Mouse (Mus musculus): ENCODE measurements around the gene Cab39l. TPM values are rescaled to one million over a fixed set of nuclear protein-coding genes. Genes with fewer than 3 reads are reported as not detected.
A peak's percentile ranks its signal among the peaks of the same experiment; 100 is the strongest.

Cab39l gene
- polyA plus RNA-seq, 1 experiment = 26.9 TPM

DNA sequence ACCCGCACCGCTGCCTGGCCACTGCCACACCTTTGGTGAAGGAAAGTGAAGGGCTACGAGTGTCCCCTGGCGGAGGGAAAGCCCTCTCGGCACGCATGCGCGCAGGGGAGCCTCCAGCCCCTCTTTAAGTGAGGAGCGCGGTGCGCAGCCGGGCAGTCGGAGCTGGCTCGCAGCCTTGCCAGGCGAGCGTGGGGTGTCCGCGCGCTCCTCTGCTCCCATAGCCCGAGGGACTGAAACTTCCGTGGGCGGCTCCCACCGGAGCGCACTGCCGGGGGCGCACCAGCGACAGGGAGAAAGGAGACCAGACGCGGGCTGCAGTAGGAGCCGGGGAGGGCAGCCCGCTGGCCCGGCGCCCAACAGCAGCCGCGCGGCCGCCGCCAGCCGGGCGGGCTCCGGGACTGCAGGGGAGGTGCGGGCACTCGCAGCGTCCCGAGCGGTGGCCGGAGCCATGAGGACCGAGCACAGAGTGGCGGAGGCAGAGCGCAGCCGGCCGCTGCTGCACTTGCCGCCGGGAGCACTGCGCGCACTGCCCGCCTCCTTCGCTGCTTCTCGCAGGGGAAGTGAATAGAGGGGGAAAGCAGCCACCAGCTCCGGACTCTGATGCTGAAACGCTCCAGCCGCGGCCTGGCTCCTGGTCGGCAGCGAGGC, 184.5 kb downstream of the Cab39l start, which contains the start of gene Shisa2:
Shisa2 (plus strand) TSS at position 151 of the 648 bp plus-strand sequence.
- Histone ChIP-seq H3K27ac (ENCODE audit: insufficient read depth, low read depth, low read length) (no peak within 1 kb of the TSS), H3K4me1 (ENCODE audit: control insufficient read depth, insufficient read depth, low read length) (no peaks in the 10 kb centered on the region), H3K4me3 (ENCODE audit: insufficient read depth, low read length) (peak within 1 kb of the TSS; percentile 39)
- TF ChIP-seq POLR2A (IDR thresholded peaks at IDR 0.05; ENCODE audit: borderline replicate concordance, low read depth, low read length) (no peak), CTCF (IDR thresholded peaks at IDR 0.05; ENCODE audit: low read depth, low read length) (no peak)

DNA sequence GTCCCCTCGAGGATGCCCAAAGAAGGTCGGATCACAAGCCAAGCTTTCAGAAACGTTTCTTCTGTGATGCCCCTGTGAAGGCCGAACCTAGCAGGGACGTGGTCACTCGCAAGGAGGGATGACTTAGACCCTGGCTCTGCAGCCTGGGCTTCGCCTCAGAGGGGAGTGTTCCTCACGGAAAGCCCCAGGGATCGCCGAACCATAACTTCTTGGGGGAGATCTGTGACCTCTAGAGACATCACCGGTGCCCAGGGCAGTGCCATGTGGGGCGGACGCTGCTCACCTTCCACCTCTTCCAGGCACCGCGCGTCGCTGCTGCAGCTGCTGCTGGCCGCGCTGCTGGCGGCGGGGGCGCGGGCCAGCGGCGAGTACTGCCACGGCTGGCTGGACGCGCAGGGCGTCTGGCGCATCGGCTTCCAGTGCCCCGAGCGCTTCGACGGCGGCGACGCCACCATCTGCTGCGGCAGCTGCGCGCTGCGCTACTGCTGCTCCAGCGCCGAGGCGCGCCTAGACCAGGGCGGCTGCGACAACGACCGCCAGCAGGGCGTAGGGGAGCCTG, 185.1 kb downstream of the Cab39l start:
- no peak overlapping the region for H3K4me3 ChIP-seq (ENCODE audit: insufficient read depth, low read length)
- TF ChIP-seq POLR2A (IDR thresholded peaks at IDR 0.05; ENCODE audit: borderline replicate concordance, low read depth, low read length) (no peak), CTCF (IDR thresholded peaks at IDR 0.05; ENCODE audit: low read depth, low read length) (no peak)
- H3K4me1 ChIP-seq (ENCODE audit: control insufficient read depth, insufficient read depth, low read length) = no peaks in the 10 kb centered on the region
- H3K27ac ChIP-seq (ENCODE audit: insufficient read depth, low read depth, low read length) = no peak overlapping the region

DNA sequence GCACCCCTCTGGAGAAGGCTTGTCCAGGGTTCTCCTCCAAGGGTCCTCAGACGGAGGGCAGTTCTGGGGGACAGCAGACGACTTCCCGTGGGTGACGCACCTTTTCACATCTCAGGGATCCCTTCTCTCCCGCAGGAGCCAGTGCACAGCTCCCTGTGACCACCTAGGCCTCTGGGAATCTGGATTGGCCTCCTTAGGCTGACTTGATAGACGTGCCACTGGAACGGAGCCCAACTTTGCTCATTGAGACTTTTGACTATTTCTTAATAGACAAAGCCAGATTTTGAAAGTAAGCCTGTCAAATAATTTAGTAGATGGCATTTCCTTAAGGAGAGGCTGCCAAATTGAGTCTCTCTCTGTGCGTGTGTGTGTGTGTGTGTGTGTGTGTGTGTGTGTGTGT, 185.9 kb downstream of the Cab39l start:
- H3K4me1 ChIP-seq (ENCODE audit: control insufficient read depth, insufficient read depth, low read length) = no peaks in the 10 kb centered on the region
- no peak for TF ChIP-seq POLR2A (IDR thresholded peaks at IDR 0.05; ENCODE audit: borderline replicate concordance, low read depth, low read length)
- TF ChIP-seq CTCF (IDR thresholded peaks at IDR 0.05; ENCODE audit: low read depth, low read length) = no peak
- H3K4me3 ChIP-seq (ENCODE audit: insufficient read depth, low read length) = no peak overlapping the region
- no peak overlapping the region for H3K27ac ChIP-seq (ENCODE audit: insufficient read depth, low read depth, low read length)

DNA sequence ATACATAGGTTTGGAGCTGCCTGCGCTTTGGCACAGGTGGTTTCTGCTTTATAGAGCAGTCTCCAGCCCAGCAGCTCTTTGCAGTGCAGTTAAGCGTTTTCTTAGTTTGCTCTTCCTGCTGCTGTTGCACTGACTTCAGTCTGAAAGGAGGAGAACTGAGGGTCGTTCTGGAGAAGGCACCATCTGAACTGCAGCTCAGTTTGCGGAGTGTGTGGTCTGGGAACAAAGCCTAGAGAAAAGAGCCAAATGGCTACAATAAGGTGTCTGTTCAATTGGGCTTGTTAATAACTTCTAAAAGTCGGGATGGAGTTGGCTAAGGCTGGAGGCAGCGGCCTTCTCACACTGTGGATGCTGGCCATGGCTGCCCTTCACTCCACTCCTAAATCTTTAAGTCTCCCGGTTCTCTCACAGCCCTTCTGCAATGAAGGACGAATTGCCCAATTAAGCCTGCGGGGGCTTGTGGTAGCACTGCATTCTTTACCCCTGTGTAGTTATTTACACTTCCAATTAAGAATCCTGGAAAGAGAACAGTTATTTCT, 186.4 kb downstream of the Cab39l start:
- H3K4me1 ChIP-seq (ENCODE audit: control insufficient read depth, insufficient read depth, low read length) = no peaks in the 10 kb centered on the region
- no peak overlapping the region for H3K4me3 ChIP-seq (ENCODE audit: insufficient read depth, low read length)
- no peak overlapping the region for H3K27ac ChIP-seq (ENCODE audit: insufficient read depth, low read depth, low read length)
- TF ChIP-seq POLR2A (IDR thresholded peaks at IDR 0.05; ENCODE audit: borderline replicate concordance, low read depth, low read length) = no peak
- TF ChIP-seq CTCF (IDR thresholded peaks at IDR 0.05; ENCODE audit: low read depth, low read length) = no peak

DNA sequence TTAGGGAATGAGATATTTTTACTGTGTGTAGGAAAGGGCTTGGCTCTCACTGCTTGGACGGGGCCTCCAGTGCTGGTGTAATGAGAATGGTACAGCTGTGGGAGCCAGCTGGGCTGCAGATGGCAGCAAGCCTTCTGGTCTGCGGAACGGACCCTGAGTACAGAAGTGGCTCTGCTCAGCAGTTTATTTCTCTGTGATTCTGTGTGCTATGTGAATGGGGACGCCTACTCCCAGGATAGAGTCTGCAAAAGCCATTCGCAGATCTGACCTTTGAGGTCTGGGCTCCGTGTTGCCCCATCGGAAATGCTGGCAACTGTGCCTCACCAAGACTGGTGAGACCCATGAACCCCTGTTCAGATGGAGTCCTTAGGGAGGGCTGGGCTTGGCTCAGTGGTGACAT, 187.1 kb downstream of the Cab39l start:
- H3K27ac ChIP-seq (ENCODE audit: insufficient read depth, low read depth, low read length) = no peak overlapping the region
- no peaks in the 10 kb centered on the region for H3K4me1 ChIP-seq (ENCODE audit: control insufficient read depth, insufficient read depth, low read length)
- TF ChIP-seq CTCF (IDR thresholded peaks at IDR 0.05; ENCODE audit: low read depth, low read length) (no peak), POLR2A (IDR thresholded peaks at IDR 0.05; ENCODE audit: borderline replicate concordance, low read depth, low read length) (no peak)
- no peak overlapping the region for H3K4me3 ChIP-seq (ENCODE audit: insufficient read depth, low read length)

DNA sequence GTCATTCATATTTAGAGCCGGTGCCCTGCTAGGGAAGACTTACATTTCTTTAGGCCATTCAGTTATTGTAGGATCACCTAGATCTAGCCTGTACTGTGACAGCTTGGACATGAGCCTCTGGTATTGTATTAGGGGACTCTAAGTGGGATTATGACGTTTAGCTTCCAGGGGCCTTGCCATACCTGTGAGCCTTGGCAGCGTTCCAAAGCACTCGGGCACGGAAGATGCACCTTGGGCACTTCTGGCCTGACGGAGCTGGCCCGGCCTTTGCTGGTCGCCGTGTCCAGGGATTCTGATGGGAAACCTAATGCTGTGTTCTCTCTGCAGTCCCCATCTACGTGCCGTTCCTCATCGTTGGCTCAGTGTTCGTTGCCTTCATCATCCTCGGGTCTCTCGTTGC, 188.5 kb downstream of the Cab39l start:
- TF ChIP-seq POLR2A (IDR thresholded peaks at IDR 0.05; ENCODE audit: borderline replicate concordance, low read depth, low read length) (no peak), CTCF (IDR thresholded peaks at IDR 0.05; ENCODE audit: low read depth, low read length) (no peak)
- Histone ChIP-seq H3K4me1 (ENCODE audit: control insufficient read depth, insufficient read depth, low read length) (no peaks in the 10 kb centered on the region), H3K27ac (ENCODE audit: insufficient read depth, low read depth, low read length) (no peak overlapping the region), H3K4me3 (ENCODE audit: insufficient read depth, low read length) (no peak overlapping the region)

DNA sequence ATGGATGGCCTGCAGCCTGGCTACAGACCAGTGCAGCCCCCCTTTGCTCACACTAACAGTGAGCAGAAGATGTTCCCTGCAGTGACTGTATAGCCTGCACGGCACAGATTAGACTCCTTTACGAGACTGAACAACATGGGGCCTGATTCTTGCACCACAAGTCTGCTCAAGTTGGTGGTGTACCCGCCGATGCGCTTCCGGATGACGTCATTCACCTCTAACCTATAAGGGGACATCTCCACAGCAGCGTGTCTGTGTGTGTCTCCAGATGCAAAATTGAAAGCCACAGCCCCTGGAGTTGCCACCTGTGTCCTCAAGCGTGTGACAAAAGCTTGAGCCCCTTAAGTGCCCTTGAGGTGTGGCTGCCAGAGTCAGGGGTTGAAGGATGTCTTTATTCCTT, 189.3 kb downstream of the Cab39l start:
- no peaks in the 10 kb centered on the region for H3K4me1 ChIP-seq (ENCODE audit: control insufficient read depth, insufficient read depth, low read length)
- TF ChIP-seq CTCF (IDR thresholded peaks at IDR 0.05; ENCODE audit: low read depth, low read length) (no peak), POLR2A (IDR thresholded peaks at IDR 0.05; ENCODE audit: borderline replicate concordance, low read depth, low read length) (no peak)
- H3K27ac ChIP-seq (ENCODE audit: insufficient read depth, low read depth, low read length) = no peak overlapping the region
- H3K4me3 ChIP-seq (ENCODE audit: insufficient read depth, low read length) = no peak overlapping the region

DNA sequence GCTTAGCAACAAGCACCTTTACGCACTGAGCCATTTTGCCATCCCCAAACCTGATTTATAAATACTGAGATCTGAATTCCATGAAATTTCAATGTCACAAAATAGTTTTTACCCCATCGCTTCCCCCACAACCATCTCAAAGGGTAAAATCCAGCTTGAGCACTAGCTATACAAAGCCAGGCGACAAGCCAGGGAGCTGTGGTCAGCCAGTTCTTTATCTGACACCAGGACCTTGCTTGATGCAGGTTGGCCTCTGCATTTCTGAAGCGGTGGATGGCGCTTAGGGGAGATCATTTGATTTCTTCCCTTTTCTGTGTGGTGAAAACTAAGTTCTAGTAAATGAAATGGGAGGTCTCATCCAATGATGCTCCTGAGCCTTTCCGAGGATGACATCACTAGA, 191.3 kb downstream of the Cab39l start:
- H3K27ac ChIP-seq (ENCODE audit: insufficient read depth, low read depth, low read length) = no peak overlapping the region
- TF ChIP-seq POLR2A (IDR thresholded peaks at IDR 0.05; ENCODE audit: borderline replicate concordance, low read depth, low read length) = no peak

DNA sequence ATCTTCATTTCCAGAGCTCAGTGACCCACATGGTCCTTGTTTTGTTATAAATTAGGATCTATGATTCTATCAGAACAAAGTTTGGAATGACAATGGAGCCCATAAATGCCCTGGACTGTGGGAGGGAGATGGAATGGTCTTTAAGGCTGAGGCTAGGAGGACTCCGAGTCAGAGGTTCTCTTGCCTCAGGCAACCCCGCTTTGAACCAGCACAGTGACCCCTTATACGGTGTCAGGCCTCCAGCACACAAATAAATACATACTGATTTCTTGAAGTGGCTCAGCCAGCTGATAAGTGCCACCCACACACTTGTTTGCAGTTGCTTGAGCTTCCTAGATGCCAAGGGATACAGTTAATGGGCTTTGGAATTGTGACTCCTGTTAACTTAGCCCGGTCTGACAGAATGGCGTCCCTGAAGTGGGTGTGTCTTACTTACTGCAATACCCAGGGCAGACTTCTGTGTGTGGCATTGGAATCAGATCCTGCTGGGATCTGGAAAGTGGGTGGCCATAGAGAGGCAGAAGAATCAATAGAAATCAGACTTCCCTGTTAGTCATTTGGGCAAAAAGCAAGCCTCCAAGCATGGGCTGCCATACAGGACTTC, 192.6 kb downstream of the Cab39l start:
- no peak overlapping the region for H3K4me3 ChIP-seq (ENCODE audit: insufficient read depth, low read length)
- no peak overlapping the region for H3K27ac ChIP-seq (ENCODE audit: insufficient read depth, low read depth, low read length)
- TF ChIP-seq POLR2A (IDR thresholded peaks at IDR 0.05; ENCODE audit: borderline replicate concordance, low read depth, low read length) (no peak), CTCF (IDR thresholded peaks at IDR 0.05; ENCODE audit: low read depth, low read length) (no peak)
- no peaks in the 10 kb centered on the region for H3K4me1 ChIP-seq (ENCODE audit: control insufficient read depth, insufficient read depth, low read length)

More for the DNA sequence above, 191.3 kb downstream of the Cab39l start:
- Histone ChIP-seq H3K4me3 (ENCODE audit: insufficient read depth, low read length) (no peak overlapping the region), H3K4me1 (ENCODE audit: control insufficient read depth, insufficient read depth, low read length) (no peaks in the 10 kb centered on the region)

DNA sequence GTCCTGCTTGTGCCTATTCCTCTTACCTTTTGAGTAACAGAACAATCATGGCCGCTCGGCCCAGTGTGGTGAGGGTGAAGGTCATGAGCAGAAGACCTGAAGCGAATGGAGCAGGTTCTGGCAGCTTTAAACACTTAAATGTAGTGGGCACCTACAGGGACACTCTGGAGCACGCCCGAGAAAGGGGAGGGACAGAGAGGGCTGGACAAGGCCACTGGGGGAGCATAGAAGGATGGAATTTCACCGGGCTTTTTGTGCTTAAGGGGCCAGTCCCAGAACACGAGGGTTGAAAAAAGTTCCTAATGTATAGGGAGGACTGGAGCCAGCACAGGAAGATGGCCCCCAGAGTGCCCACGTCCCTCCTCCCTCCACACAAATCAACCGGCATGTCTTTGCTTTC, 193.2 kb downstream of the Cab39l start:
- Histone ChIP-seq H3K27ac (ENCODE audit: insufficient read depth, low read depth, low read length) (no peak overlapping the region), H3K4me3 (ENCODE audit: insufficient read depth, low read length) (no peak overlapping the region), H3K4me1 (ENCODE audit: control insufficient read depth, insufficient read depth, low read length) (no peaks in the 10 kb centered on the region)
- TF ChIP-seq POLR2A (IDR thresholded peaks at IDR 0.05; ENCODE audit: borderline replicate concordance, low read depth, low read length) (no peak), CTCF (IDR thresholded peaks at IDR 0.05; ENCODE audit: low read depth, low read length) (no peak)

Other genes with a start within 250 kb of the Cab39l start
- 16.4 and 16.7 TPM in 2 replicates for gene Rcbtb1, start 239.8 kb upstream of the Cab39l start, polyA plus RNA-seq (2012; ENCODE audit: insufficient read depth, insufficient read length, missing spikeins)
- gene Gm6904, start 180.8 kb upstream of the Cab39l start, polyA plus RNA-seq (2012; ENCODE audit: insufficient read depth, insufficient read length, missing spikeins) = 1.3 TPM in 1 of 2 replicates, not detected in the other
- gene Phf11a, start 143.4 kb upstream of the Cab39l start, polyA plus RNA-seq (2012; ENCODE audit: insufficient read depth, insufficient read length, missing spikeins) = 7.0 and 7.1 TPM in 2 replicates
- 31.9 and 36.1 TPM in 2 replicates for gene Phf11b, start 99.6 kb upstream of the Cab39l start, polyA plus RNA-seq (2012; ENCODE audit: insufficient read depth, insufficient read length, missing spikeins)
- 42.3 and 47.9 TPM in 2 replicates for gene Phf11d, start 75.5 kb upstream of the Cab39l start, polyA plus RNA-seq (2012; ENCODE audit: insufficient read depth, insufficient read length, missing spikeins)
- 2.2 and 2.4 TPM in 2 replicates for gene Phf11c, start 45.6 kb upstream of the Cab39l start, polyA plus RNA-seq (2012; ENCODE audit: insufficient read depth, insufficient read length, missing spikeins)
- 12.5 and 14.4 TPM in 2 replicates for gene Setdb2, start 88 bp upstream of the Cab39l start, polyA plus RNA-seq (2012; ENCODE audit: insufficient read depth, insufficient read length, missing spikeins)
- 25.8 and 29.4 TPM in 2 replicates for gene Cdadc1, start 157.0 kb downstream of the Cab39l start, polyA plus RNA-seq (2012; ENCODE audit: insufficient read depth, insufficient read length, missing spikeins)
- gene Shisa2, start 184.3 kb downstream of the Cab39l start, polyA plus RNA-seq (2012; ENCODE audit: insufficient read depth, insufficient read length, missing spikeins) = not detected in 2 replicates